Comparison of ENCODE assay signal across 16 mouse cellular contexts in the genomic region with DNA sequence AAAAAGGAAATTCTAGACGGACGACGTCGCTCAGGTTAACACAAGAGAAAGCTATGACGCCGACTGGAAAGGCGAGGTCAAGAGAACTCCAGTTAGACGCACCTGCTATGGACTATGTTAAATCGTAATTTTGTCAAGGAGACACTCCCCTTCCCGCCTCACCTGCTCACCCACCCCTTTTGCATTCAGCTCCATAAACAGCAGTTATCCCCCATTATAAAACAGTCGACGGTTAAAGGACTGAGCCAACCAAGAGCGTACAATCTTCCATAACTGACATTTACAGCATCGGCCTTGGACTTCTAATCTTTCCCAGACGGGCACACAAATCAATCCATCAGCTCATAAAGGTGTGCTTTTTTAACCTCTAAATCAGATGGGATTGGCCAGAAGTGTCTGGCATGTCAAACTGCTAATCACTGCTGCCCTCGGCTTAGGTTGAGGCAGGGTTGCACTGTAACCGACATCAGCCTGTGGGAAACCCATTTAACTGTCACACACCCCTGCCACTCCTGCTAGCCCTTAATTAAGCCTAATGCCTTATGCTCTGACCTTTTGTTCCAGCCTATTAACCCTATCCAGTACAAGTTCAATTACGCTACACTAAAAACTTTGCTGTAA. TPM values are rescaled to one million over a fixed set of nuclear protein-coding genes. Genes with fewer than 3 reads are reported as not detected.
DNase-seq lines count a peak whose midpoint lies in the region; ATAC-seq and TF ChIP-seq lines count a peak whose summit lies in the region.
"Had no signal": no experiment of that assay in that cellular context is flagged by ENCODE, and none has a peak within 500 bp of the region (broad histone marks: within the 10 kb centered on the region; RNA-seq: fewer than 3 reads in every experiment).

No protein-coding gene starts in this region.

- H3K27me3 ChIP-seq in embryonic facial prominence, embryonic 14.5 days (replicated peaks; ENCODE audit: control insufficient read depth, insufficient read depth, low read length), result no peaks in the 10 kb centered on the region
- H3K27me3 ChIP-seq in embryonic facial prominence, embryonic 10.5 days (replicated peaks; ENCODE audit: low read depth, poor library complexity, severe bottlenecking), result no peaks in the 10 kb centered on the region
- no peaks in the 10 kb centered on the region for H3K27me3 ChIP-seq in liver, adult 2 months (ENCODE audit: control insufficient read depth, insufficient read depth, low read length)
- no peaks in the 10 kb centered on the region for H3K27me3 ChIP-seq in kidney, postnatal 0 days (ENCODE audit: insufficient read depth, low read length)
- H3K27me3 ChIP-seq in stomach, embryonic 15.5 days (replicated peaks), result no peaks in the 10 kb centered on the region
- H3K27me3 ChIP-seq in midbrain, embryonic 11.5 days (ENCODE audit: control insufficient read depth, insufficient read depth, low read length), result no peaks in the 10 kb centered on the region
- H3K27me3 ChIP-seq: embryonic facial prominence, embryonic 12.5 days; liver, embryonic 12.5 days; midbrain, embryonic 13.5 days; neural tube, embryonic 12.5 days had no signal

- no peaks in the 10 kb centered on the region for H3K36me3 ChIP-seq in embryonic facial prominence, embryonic 14.5 days (ENCODE audit: control insufficient read depth, insufficient read depth, low read length)
- peaks cover 19% of the 10 kb centered on the region for H3K36me3 ChIP-seq in embryonic facial prominence, embryonic 10.5 days (replicated peaks)
- no peaks in the 10 kb centered on the region; the same call in 1 of the 2 replicates for H3K36me3 ChIP-seq in liver, adult 2 months (ENCODE audit: control insufficient read depth, insufficient read depth, low read length)
- no peaks in the 10 kb centered on the region for H3K36me3 ChIP-seq in kidney, postnatal 0 days (ENCODE audit: insufficient read depth, low read length)
- no peaks in the 10 kb centered on the region for H3K36me3 ChIP-seq in stomach, embryonic 15.5 days
- H3K36me3 ChIP-seq in midbrain, embryonic 11.5 days (ENCODE audit: control insufficient read depth, insufficient read depth, low read length), result no peaks in the 10 kb centered on the region
- H3K36me3 ChIP-seq: embryonic facial prominence, embryonic 12.5 days; midbrain, embryonic 13.5 days; neural tube, embryonic 12.5 days had no signal

- peak; percentile 59; the same call in 1 of the 2 replicates for ATAC-seq in embryonic facial prominence, embryonic 14.5 days (ENCODE audit: low read depth)
- no peak; the same call in 1 of the 2 replicates for ATAC-seq in kidney, postnatal 0 days (replicated peaks; ENCODE audit: low FRiP score, low read depth)
- peak; percentile 44; the same call in 1 of the 2 replicates for ATAC-seq in stomach, embryonic 15.5 days (ENCODE audit: insufficient read depth, low FRiP score, low read depth)
- ATAC-seq in midbrain, embryonic 11.5 days (ENCODE audit: low FRiP score), result no peak
- ATAC-seq: liver, embryonic 12.5 days; midbrain, embryonic 13.5 days had no signal

- no peak overlapping the region for H3K9ac ChIP-seq in embryonic facial prominence, embryonic 14.5 days (ENCODE audit: low read depth, low read length)
- H3K9ac ChIP-seq in liver, adult 2 months (ENCODE audit: low read depth, low read length), result no peak overlapping the region
- no peak overlapping the region for H3K9ac ChIP-seq in kidney, postnatal 0 days (ENCODE audit: low read depth, low read length)
- no peak overlapping the region for H3K9ac ChIP-seq in stomach, embryonic 15.5 days
- no peak overlapping the region for H3K9ac ChIP-seq in midbrain, embryonic 11.5 days (ENCODE audit: low read length)
- H3K9ac ChIP-seq: embryonic facial prominence, embryonic 12.5 days; liver, embryonic 12.5 days; midbrain, embryonic 13.5 days; neural tube, embryonic 12.5 days had no signal

- WGBS in embryonic facial prominence, embryonic 14.5 days, result 64% methylated on average over 18 of the region's 18 CpGs
- 73% methylated on average over 18 of the region's 18 CpGs for whole genome bisulfite sequencing in embryonic facial prominence, embryonic 10.5 days
- 73% methylated on average over 18 of the region's 18 CpGs for WGBS in liver, adult 2 months
- 27% methylated on average over 18 of the region's 18 CpGs for WGBS in kidney, postnatal 0 days
- WGBS in stomach, embryonic 15.5 days, result 63% methylated on average over 18 of the region's 18 CpGs
- 87% methylated on average over 18 of the region's 18 CpGs for WGBS in midbrain, embryonic 11.5 days

- peak; percentile 30 for DNase-seq in embryonic facial prominence, embryonic 14.5 days (ENCODE audit: low spot score)
- DNase-seq in embryonic facial prominence, embryonic 10.5 days (ENCODE audit: low spot score), result no peak
- DNase-seq in liver, adult 2 months (ENCODE audit: extremely low read depth, low read depth, low spot score), result peak; percentile 64
- DNase-seq in liver, result no peak
- DNase-seq in kidney, postnatal 0 days (ENCODE audit: low spot score), result no peak
- no peak for DNase-seq in cerebellum, postnatal 25 days
- no peak for DNase-seq in midbrain, embryonic 11.5 days (ENCODE audit: low spot score, missing footprints)
- DNase-seq: cerebellum, adult 8-10 months; heart, postnatal 10 days; right cerebral cortex, adult 18-20 months; thymus, postnatal 14 days had no signal

- peaks cover 45% of the 10 kb centered on the region for H3K79me2 ChIP-seq in liver, adult 2 months (ENCODE audit: control insufficient read depth, insufficient read depth, low read length)

- no peak overlapping the region for H3K27ac ChIP-seq in embryonic facial prominence, embryonic 14.5 days (replicated peaks; ENCODE audit: low read depth, low read length)
- H3K27ac ChIP-seq in embryonic facial prominence, embryonic 10.5 days (replicated peaks), result no peak overlapping the region
- H3K27ac ChIP-seq in liver, adult 2 months (replicated peaks; ENCODE audit: insufficient read depth, low read depth, low read length), result no peak overlapping the region
- no peak overlapping the region for H3K27ac ChIP-seq in kidney, postnatal 0 days
- H3K27ac ChIP-seq in stomach, embryonic 15.5 days, result no peak overlapping the region; the same call in 1 of the 2 replicates
- H3K27ac ChIP-seq in midbrain, embryonic 11.5 days (ENCODE audit: low read depth, low read length), result no peak overlapping the region
- H3K27ac ChIP-seq: embryonic facial prominence, embryonic 12.5 days; liver, embryonic 12.5 days; midbrain, embryonic 13.5 days; neural tube, embryonic 12.5 days had no signal

- no peaks in the 10 kb centered on the region for H3K9me3 ChIP-seq in embryonic facial prominence, embryonic 14.5 days (ENCODE audit: control insufficient read depth, low read length)
- no peaks in the 10 kb centered on the region for H3K9me3 ChIP-seq in embryonic facial prominence, embryonic 10.5 days
- H3K9me3 ChIP-seq in kidney, postnatal 0 days (replicated peaks; ENCODE audit: low read length), result no peaks in the 10 kb centered on the region
- no peaks in the 10 kb centered on the region for H3K9me3 ChIP-seq in stomach, embryonic 15.5 days
- H3K9me3 ChIP-seq in midbrain, embryonic 11.5 days (ENCODE audit: control insufficient read depth, low read length), result no peaks in the 10 kb centered on the region
- H3K9me3 ChIP-seq: embryonic facial prominence, embryonic 12.5 days; liver, embryonic 12.5 days; midbrain, embryonic 13.5 days; neural tube, embryonic 12.5 days had no signal

- no peak overlapping the region for H3K4me3 ChIP-seq in embryonic facial prominence, embryonic 14.5 days (ENCODE audit: low read depth, low read length)
- no peak overlapping the region for H3K4me3 ChIP-seq in embryonic facial prominence, embryonic 10.5 days
- no peak overlapping the region for H3K4me3 ChIP-seq in liver, adult 2 months (ENCODE audit: insufficient read depth, low read depth, low read length)
- no peak overlapping the region for H3K4me3 ChIP-seq in kidney, postnatal 0 days (replicated peaks; ENCODE audit: low read depth, low read length)
- H3K4me3 ChIP-seq in stomach, embryonic 15.5 days (replicated peaks), result no peak overlapping the region
- H3K4me3 ChIP-seq in midbrain, embryonic 11.5 days (ENCODE audit: low read depth, low read length), result no peak overlapping the region
- H3K4me3 ChIP-seq: embryonic facial prominence, embryonic 12.5 days; liver, embryonic 12.5 days; midbrain, embryonic 13.5 days; neural tube, embryonic 12.5 days had no signal

- no peak for TF ChIP-seq CTCF in liver, adult 2 months (IDR thresholded peaks at IDR 0.05; ENCODE audit: low read depth, low read length)
- TF ChIP-seq CTCF in kidney, postnatal 0 days (IDR thresholded peaks at IDR 0.05; ENCODE audit: low read depth), result no peak

- H3K4me1 ChIP-seq in embryonic facial prominence, embryonic 14.5 days (ENCODE audit: control insufficient read depth, insufficient read depth, low read length), result no peaks in the 10 kb centered on the region
- peaks cover 19% of the 10 kb centered on the region for H3K4me1 ChIP-seq in embryonic facial prominence, embryonic 10.5 days
- H3K4me1 ChIP-seq in liver, adult 2 months (ENCODE audit: control insufficient read depth, insufficient read depth, low read length), result peaks cover 22% of the 10 kb centered on the region
- peaks cover 21% of the 10 kb centered on the region for H3K4me1 ChIP-seq in kidney, postnatal 0 days (replicated peaks; ENCODE audit: insufficient read depth, low read length)
- no peaks in the 10 kb centered on the region for H3K4me1 ChIP-seq in stomach, embryonic 15.5 days
- no peaks in the 10 kb centered on the region; the same call in 1 of the 2 replicates for H3K4me1 ChIP-seq in midbrain, embryonic 11.5 days (ENCODE audit: control insufficient read depth, insufficient read depth, low read length)

- TF ChIP-seq POLR2A in liver, adult 2 months (IDR thresholded peaks at IDR 0.05; ENCODE audit: extremely low read depth, insufficient read depth, low read length), result no peak

- H3K4me2 ChIP-seq in embryonic facial prominence, embryonic 14.5 days (ENCODE audit: low read depth, low read length), result no peak overlapping the region
- H3K4me2 ChIP-seq in kidney, postnatal 0 days (ENCODE audit: low read length), result peak overlapping the region; percentile 23
- H3K4me2 ChIP-seq in stomach, embryonic 15.5 days, result no peak overlapping the region; the same call in 1 of the 2 replicates
- no peak overlapping the region for H3K4me2 ChIP-seq in midbrain, embryonic 11.5 days
- H3K4me2 ChIP-seq: embryonic facial prominence, embryonic 12.5 days; liver, embryonic 12.5 days; midbrain, embryonic 13.5 days; neural tube, embryonic 12.5 days had no signal

RNA-seq across cellular contexts. Expression of a gene that starts 15.4 kb away (rescaled TPM):
- polyA plus RNA-seq in embryonic facial prominence, embryonic 14.5 days (2014; fragmentation: Nextera tagmentation; extraction: Ambion mirVana), result 34.5 and 35.5 TPM in 2 replicates
- polyA plus RNA-seq in embryonic facial prominence, embryonic 10.5 days (2016; fragmentation: Nextera tagmentation; extraction: Ambion mirVana), result 58.3 and 60.8 TPM in 2 replicates
- 8.9 and 13.7 TPM in 2 replicates for total RNA-seq in liver, adult 2 months (2014; rRNA removed)
- polyA plus RNA-seq in liver, adult 2 months (2012; rRNA removed), result 2.9 and 3.7 TPM in 2 replicates
- polyA plus RNA-seq in kidney, postnatal 0 days (2015; fragmentation: Nextera tagmentation; extraction: Ambion mirVana), result 33.7 and 36.4 TPM in 2 replicates
- 39.2 and 44.2 TPM in 2 replicates for polyA plus RNA-seq in stomach, embryonic 15.5 days (2015; fragmentation: Nextera tagmentation; extraction: Ambion mirVana)
- polyA plus RNA-seq in midbrain, embryonic 11.5 days (2014; fragmentation: Nextera tagmentation; extraction: Ambion mirVana), result 20.7 and 24.3 TPM in 2 replicates

Comparison
In these comparisons a context has a peak if more than half of its experiments do, and no peak if none do; other contexts are left out.
1. DNase-seq: peak in embryonic facial prominence, embryonic 14.5 days (single experiment) and liver, adult 2 months (single experiment); none in embryonic facial prominence, embryonic 10.5 days (single experiment), liver (single experiment), kidney, postnatal 0 days (single experiment), cerebellum, postnatal 25 days (0 of 2) and midbrain, embryonic 11.5 days (single experiment).
2. ATAC-seq: peak in embryonic facial prominence, embryonic 14.5 days (single experiment) and stomach, embryonic 15.5 days (single experiment); none in kidney, postnatal 0 days (single experiment) and midbrain, embryonic 11.5 days (single experiment).